Mouse (Mus musculus): ENCODE results near the gene Kifc1. TPM values are rescaled to one million over a fixed set of nuclear protein-coding genes. Genes with fewer than 3 reads are reported as not detected.
A peak's percentile ranks its signal among the peaks of the same experiment; 100 is the strongest.

The Kifc1 gene
- polyA plus RNA-seq, 3 experiments from 2014 or later = 0.20 to 7.4 (median 1.3) TPM

- peak; percentile 94 for ATAC-seq
Measured at GRCm38 (mm10) chr17:33842966-33843795, 47.3 kb downstream of the Kifc1 start, which contains the start of gene Cd320. Cd320 (plus strand) TSS chr17:33843091.

GRCm38 (mm10) chr17:33829561-33829960 is 60.9 kb downstream of the Kifc1 start:
- ATAC-seq = no peak

GRCm38 (mm10) chr17:33828892-33829291 is 61.6 kb downstream of the Kifc1 start:
- no peak for ATAC-seq

GRCm38 (mm10) chr17:33826850-33827249 is 63.6 kb downstream of the Kifc1 start:
- ATAC-seq = no peak

Other genes starting within 250 kb of the Kifc1 start
- gene Hnrnpm, start 203.8 kb downstream of the Kifc1 start, polyA plus RNA-seq (2017; shearing (Covaris generic)) = 100 to 1,000 TPM; 269 to 417 (median 346) TPM
- gene March2, start 172.0 kb downstream of the Kifc1 start, polyA plus RNA-seq (2017; shearing (Covaris generic)) = 10 to 100 TPM; 22.4 to 38.0 (median 23.1) TPM
- 100 to 1,000 TPM; 261 to 354 (median 270) TPM for gene Rab11b, start 130.1 kb downstream of the Kifc1 start, polyA plus RNA-seq (2017; shearing (Covaris generic))
- 1 to 10 TPM; 3.5 to 5.9 (median 4.1) TPM for gene Angptl4, start 108.8 kb downstream of the Kifc1 start, polyA plus RNA-seq (2017; shearing (Covaris generic))
- gene Kank3, start 80.1 kb downstream of the Kifc1 start, polyA plus RNA-seq (2017; shearing (Covaris generic)) = 1 to 10 TPM; 2.4 to 2.7 (median 2.4) TPM
- 1,000 to 10,000 TPM; 1,118 to 2,316 (median 1,890) TPM for gene Rps28, start 66.1 kb downstream of the Kifc1 start, polyA plus RNA-seq (2017; shearing (Covaris generic))
- 100 to 1,000 TPM; 364 to 457 (median 417) TPM for gene Ndufa7, start 66.1 kb downstream of the Kifc1 start, polyA plus RNA-seq (2017; shearing (Covaris generic))
- 10 to 100 TPM; 11.2 to 11.6 (median 11.2) TPM for gene Cd320, start 47.6 kb downstream of the Kifc1 start, polyA plus RNA-seq (2017; shearing (Covaris generic))
- not detected for gene Gm7029, start 16.8 kb downstream of the Kifc1 start, polyA plus RNA-seq (2017; shearing (Covaris generic))
- 10 to 100 TPM in 1 of 3 experiments, 1 to 10 TPM in 2; 5.3 to 10.1 (median 5.4) TPM for gene Platr17, start 14.5 kb upstream of the Kifc1 start, polyA plus RNA-seq (2017; shearing (Covaris generic))
- 100 to 1,000 TPM; 101 to 116 (median 102) TPM for gene Daxx, start 18.8 kb upstream of the Kifc1 start, polyA plus RNA-seq (2017; shearing (Covaris generic))
- gene Tapbp, start 25.2 kb upstream of the Kifc1 start, polyA plus RNA-seq (2017; shearing (Covaris generic)) = 100 to 1,000 TPM; 367 to 428 (median 385) TPM
- 1 to 10 TPM; 3.7 to 6.8 (median 4.8) TPM for gene Zbtb22, start 25.2 kb upstream of the Kifc1 start, polyA plus RNA-seq (2017; shearing (Covaris generic))
- 10 to 100 TPM; 14.3 to 37.4 (median 31.7) TPM for gene Rgl2, start 38.9 kb upstream of the Kifc1 start, polyA plus RNA-seq (2017; shearing (Covaris generic))
- 100 to 1,000 TPM; 114 to 135 (median 124) TPM for gene Pfdn6, start 49.7 kb upstream of the Kifc1 start, polyA plus RNA-seq (2017; shearing (Covaris generic))
- 10 to 100 TPM in 2 of 3 experiments, 1 to 10 TPM in 1; 6.8 to 11.0 (median 10.1) TPM for gene Wdr46, start 50.0 kb upstream of the Kifc1 start, polyA plus RNA-seq (2017; shearing (Covaris generic))
- gene B3galt4, start 60.8 kb upstream of the Kifc1 start, polyA plus RNA-seq (2017; shearing (Covaris generic)) = 10 to 100 TPM; 12.8 to 15.1 (median 13.9) TPM
- gene Vps52, start 65.2 kb upstream of the Kifc1 start, polyA plus RNA-seq (2017; shearing (Covaris generic)) = 10 to 100 TPM; 27.6 to 30.0 (median 27.8) TPM
- gene Rps18, start 65.3 kb upstream of the Kifc1 start, polyA plus RNA-seq (2017; shearing (Covaris generic)) = 1,000 to 10,000 TPM; 3,532 to 7,587 (median 7,167) TPM
- 1,000 to 10,000 TPM; 4,943 to 7,708 (median 5,398) TPM for gene H2-K1, start 109.7 kb upstream of the Kifc1 start, polyA plus RNA-seq (2017; shearing (Covaris generic))
- gene Ring1, start 134.0 kb upstream of the Kifc1 start, polyA plus RNA-seq (2017; shearing (Covaris generic)) = 1 to 10 TPM; 1.6 to 2.8 (median 2.5) TPM
- 10 to 100 TPM; 28.0 to 31.5 (median 30.7) TPM for gene H2-Ke6, start 137.4 kb upstream of the Kifc1 start, polyA plus RNA-seq (2017; shearing (Covaris generic))
- 10 to 100 TPM; 40.8 to 49.3 (median 44.7) TPM for gene Slc39a7, start 141.0 kb upstream of the Kifc1 start, polyA plus RNA-seq (2017; shearing (Covaris generic))
- gene Rxrb, start 141.2 kb upstream of the Kifc1 start, polyA plus RNA-seq (2017; shearing (Covaris generic)) = 10 to 100 TPM in 2 of 3 experiments, 1 to 10 TPM in 1; 7.8 to 10.6 (median 10.1) TPM
- under 1 TPM in 1 of 3 experiments, not detected in 2; 0.21 TPM for gene Col11a2, start 148.8 kb upstream of the Kifc1 start, polyA plus RNA-seq (2017; shearing (Covaris generic))
- 10 to 100 TPM; 14.3 to 81.2 (median 53.9) TPM for gene H2-Oa, start 201.7 kb upstream of the Kifc1 start, polyA plus RNA-seq (2017; shearing (Covaris generic))
- gene H2-DMa, start 228.9 kb upstream of the Kifc1 start, polyA plus RNA-seq (2017; shearing (Covaris generic)) = 100 to 1,000 TPM in 2 of 3 experiments, 10 to 100 TPM in 1; 75.8 to 241 (median 198) TPM
- gene Brd2, start 232.0 kb upstream of the Kifc1 start, polyA plus RNA-seq (2017; shearing (Covaris generic)) = 100 to 1,000 TPM; 115 to 154 (median 144) TPM

All from inflammation-experienced regulatory T-cells, adult 6 months (primary cell).